Mouse (Mus musculus) limb, embryonic 12.5 days (tissue): ENCODE measurements at regions not wholly inside any gene's neighbourhood (a gene's known extent, or its start where the extent isn't known, plus 50 kb on each side); places are given as distances from the start of the nearest gene placed in this dataset.

Source experiments
- ATAC-seq: fragments of 200-750 bp; cut with Nextera tagmentation; 2 replicates; pipeline ENCODE4 v1.8.0; 2017; ENCODE audit warnings: low read depth, moderate TSS enrichment; ENCODE audit not compliant: insufficient number of reproducible peaks, insufficient read depth, low FRiP score, low TSS enrichment
- H3K27ac ChIP-seq: fragments of 300-500 bp; sonication (generic); 2 replicates; pipeline ENCODE4 v1.5.1; 2016; ENCODE audit warnings: mild to moderate bottlenecking, moderate library complexity
- H3K27me3 ChIP-seq: fragments of 300-500 bp; sonication (generic); 2 replicates; pipeline ENCODE4 v1.6.1; 2016; ENCODE audit warnings: mild to moderate bottlenecking, moderate library complexity
- H3K36me3 ChIP-seq: fragments of 300-500 bp; sonication (generic); 2 replicates; pipeline ENCODE4 v1.6.1; 2016; ENCODE audit warnings: mild to moderate bottlenecking, moderate library complexity
- H3K4me1 ChIP-seq: fragments of 300-500 bp; sonication (generic); replicated peaks from 2 replicates; pipeline ENCODE4 v1.6.1; 2016
- H3K4me2 ChIP-seq: fragments of 300-500 bp; sonication (generic); 2 replicates; pipeline ENCODE4 v1.6.1; 2016; ENCODE audit warnings: mild to moderate bottlenecking, moderate library complexity
- H3K4me3 ChIP-seq: fragments of 300-500 bp; sonication (generic); replicated peaks from 2 replicates; pipeline ENCODE4 v1.5.1; 2016; ENCODE audit warnings: mild to moderate bottlenecking
- H3K9ac ChIP-seq: fragments of 300-500 bp; sonication (generic); replicated peaks from 2 replicates; pipeline ENCODE4 v1.6.1; 2016; ENCODE audit warnings: mild to moderate bottlenecking, moderate library complexity
- H3K9me3 ChIP-seq: fragments of 300-500 bp; sonication (generic); 2 replicates; pipeline ENCODE4 v1.6.1; 2016; ENCODE audit warnings: mild to moderate bottlenecking, moderate library complexity
- WGBS: fragments of 180-500 bp; shearing (Covaris S2); methylation state at CpG from one replicate; pipeline ENCODE4 v1.1.7; 2016; 5-methylcytosine and 5-hydroxymethylcytosine counted together

GRCm38 (mm10) chr5:46901909-46902308 lies 1044.5 kb upstream of the Lcorl start:
- H3K9me3 ChIP-seq, result no peaks in the 10 kb centered on the region
- WGBS, result 74% methylated on average over 2 of the region's 2 CpGs
- ATAC-seq, result no peak
- peaks cover 7% of the 10 kb centered on the region; the same call in 1 of the 2 replicates for H3K4me1 ChIP-seq
- H3K4me3 ChIP-seq, result no peak overlapping the region
- H3K27ac ChIP-seq, result no peak overlapping the region
- no peaks in the 10 kb centered on the region for H3K27me3 ChIP-seq
- no peak overlapping the region for H3K9ac ChIP-seq
- H3K36me3 ChIP-seq, result no peaks in the 10 kb centered on the region
- no peak overlapping the region for H3K4me2 ChIP-seq

- no peaks in the 10 kb centered on the region for H3K9me3 ChIP-seq
- H3K9ac ChIP-seq, result no peak overlapping the region
- no peak overlapping the region for H3K27ac ChIP-seq
- no peaks in the 10 kb centered on the region for H3K27me3 ChIP-seq
- no peak overlapping the region for H3K4me2 ChIP-seq
- 93% methylated on average over 2 of the region's 2 CpGs for WGBS
- no peaks in the 10 kb centered on the region for H3K36me3 ChIP-seq
- H3K4me1 ChIP-seq, result no peaks in the 10 kb centered on the region
- ATAC-seq, result no peak
- H3K4me3 ChIP-seq, result no peak overlapping the region
Measured at GRCm38 (mm10) chr5:46894037-46894436, 1036.6 kb upstream of the Lcorl start.

GRCm38 (mm10) chr5:46883956-46884355 lies 1026.5 kb upstream of the Lcorl start:
- no peaks in the 10 kb centered on the region for H3K36me3 ChIP-seq
- no peaks in the 10 kb centered on the region for H3K4me1 ChIP-seq
- no peak for ATAC-seq
- H3K4me3 ChIP-seq, result no peak overlapping the region
- H3K4me2 ChIP-seq, result no peak overlapping the region
- no peak overlapping the region for H3K27ac ChIP-seq
- H3K9ac ChIP-seq, result no peak overlapping the region
- H3K27me3 ChIP-seq, result no peaks in the 10 kb centered on the region
- H3K9me3 ChIP-seq, result no peaks in the 10 kb centered on the region

GRCm38 (mm10) chr5:46856837-46857236 lies 999.4 kb upstream of the Lcorl start:
- Histone ChIP-seq H3K9me3 (no peaks in the 10 kb centered on the region), H3K9ac (no peak overlapping the region), H3K27me3 (no peaks in the 10 kb centered on the region), H3K4me3 (no peak overlapping the region), H3K4me1 (no peaks in the 10 kb centered on the region), H3K27ac (no peak overlapping the region), H3K36me3 (no peaks in the 10 kb centered on the region), H3K4me2 (no peak overlapping the region)
- no peak for ATAC-seq

- Histone ChIP-seq H3K9ac (no peak overlapping the region), H3K4me3 (no peak overlapping the region), H3K4me1 (no peaks in the 10 kb centered on the region), H3K27ac (no peak overlapping the region), H3K9me3 (no peaks in the 10 kb centered on the region), H3K4me2 (no peak overlapping the region), H3K36me3 (no peaks in the 10 kb centered on the region), H3K27me3 (no peaks in the 10 kb centered on the region)
- no peak for ATAC-seq
- WGBS, result 78% methylated on average over 2 of the region's 2 CpGs
Measured at GRCm38 (mm10) chr5:46845175-46845574, 987.8 kb upstream of the Lcorl start.

GRCm38 (mm10) chr5:46836810-46837209 lies 979.4 kb upstream of the Lcorl start:
- H3K9ac ChIP-seq, result no peak overlapping the region
- ATAC-seq, result no peak
- no peaks in the 10 kb centered on the region for H3K36me3 ChIP-seq
- no peaks in the 10 kb centered on the region for H3K27me3 ChIP-seq
- H3K4me2 ChIP-seq, result no peak overlapping the region
- no peaks in the 10 kb centered on the region for H3K9me3 ChIP-seq
- 90% methylated on average over 4 of the region's 4 CpGs for WGBS
- no peaks in the 10 kb centered on the region for H3K4me1 ChIP-seq
- H3K27ac ChIP-seq, result no peak overlapping the region
- H3K4me3 ChIP-seq, result no peak overlapping the region

GRCm38 (mm10) chr5:46830797-46831618 lies 973.6 kb upstream of the Lcorl start:
- H3K4me3 ChIP-seq, result no peak overlapping the region
- WGBS, result 80% methylated on average over 9 of the region's 9 CpGs
- no peak overlapping the region for H3K4me2 ChIP-seq
- H3K9ac ChIP-seq, result no peak overlapping the region
- H3K4me1 ChIP-seq, result no peaks in the 10 kb centered on the region
- H3K36me3 ChIP-seq, result no peaks in the 10 kb centered on the region
- H3K27me3 ChIP-seq, result no peaks in the 10 kb centered on the region
- H3K27ac ChIP-seq, result no peak overlapping the region
- H3K9me3 ChIP-seq, result no peaks in the 10 kb centered on the region
- no peak for ATAC-seq

- no peaks in the 10 kb centered on the region for H3K4me1 ChIP-seq
- no peaks in the 10 kb centered on the region for H3K27me3 ChIP-seq
- no peak overlapping the region for H3K4me3 ChIP-seq
- ATAC-seq, result no peak
- no peak overlapping the region for H3K4me2 ChIP-seq
- 86% methylated on average over 6 of the region's 6 CpGs for WGBS
- no peaks in the 10 kb centered on the region for H3K36me3 ChIP-seq
- no peaks in the 10 kb centered on the region for H3K9me3 ChIP-seq
- no peak overlapping the region for H3K9ac ChIP-seq
- no peak overlapping the region for H3K27ac ChIP-seq
Measured at GRCm38 (mm10) chr5:46830114-46830513, 972.7 kb upstream of the Lcorl start.

- no peak for ATAC-seq
- no peaks in the 10 kb centered on the region for H3K36me3 ChIP-seq
Measured at GRCm38 (mm10) chr5:46826381-46826780, 969.0 kb upstream of the Lcorl start.

GRCm38 (mm10) chr5:46824934-46825333 lies 967.5 kb upstream of the Lcorl start:
- H3K4me1 ChIP-seq, result peaks cover 4% of the 10 kb centered on the region; the same call in 1 of the 2 replicates
- no peaks in the 10 kb centered on the region for H3K9me3 ChIP-seq
- WGBS, result 28% methylated on average over 3 of the region's 3 CpGs
- no peak overlapping the region for H3K27ac ChIP-seq
- no peak overlapping the region for H3K4me3 ChIP-seq
- H3K9ac ChIP-seq, result no peak overlapping the region
- H3K27me3 ChIP-seq, result no peaks in the 10 kb centered on the region
- no peaks in the 10 kb centered on the region for H3K36me3 ChIP-seq
- no peak for ATAC-seq
- no peak overlapping the region for H3K4me2 ChIP-seq

More at GRCm38 (mm10) chr5:46826381-46826780, 969.0 kb upstream of the Lcorl start:
- H3K9me3 ChIP-seq, result no peaks in the 10 kb centered on the region
- H3K4me2 ChIP-seq, result no peak overlapping the region
- no peaks in the 10 kb centered on the region for H3K27me3 ChIP-seq
- peaks cover 4% of the 10 kb centered on the region; the same call in 1 of the 2 replicates for H3K4me1 ChIP-seq
- no peak overlapping the region for H3K4me3 ChIP-seq
- H3K9ac ChIP-seq, result no peak overlapping the region
- 89% methylated on average over 1 of the region's 1 CpGs for WGBS
- H3K27ac ChIP-seq, result no peak overlapping the region

- peaks cover 3% of the 10 kb centered on the region for H3K4me1 ChIP-seq
- no peak overlapping the region for H3K4me2 ChIP-seq
- ATAC-seq, result no peak
- H3K4me3 ChIP-seq, result no peak overlapping the region
- H3K9me3 ChIP-seq, result no peaks in the 10 kb centered on the region
- no peaks in the 10 kb centered on the region for H3K36me3 ChIP-seq
- no peak overlapping the region for H3K9ac ChIP-seq
- no peak overlapping the region for H3K27ac ChIP-seq
- H3K27me3 ChIP-seq, result no peaks in the 10 kb centered on the region
- 95% methylated on average over 2 of the region's 2 CpGs for WGBS
Measured at GRCm38 (mm10) chr5:46795102-46795501, 937.7 kb upstream of the Lcorl start.
